Mouse (Mus musculus) left cerebral cortex, postnatal 25 days (tissue): ENCODE measurements around the gene AA986860. TPM values are rescaled to one million over a fixed set of nuclear protein-coding genes. Genes with fewer than 3 reads are reported as not detected.

Experiments used
- DNase-seq, 2 experiments: peaks; one replicate each; pipeline ENCODE4 v3.0.0; 2022; ENCODE audit warnings: low spot score in 2 of 2, mixed read lengths in 1 of 2
- intact Hi-C: fragments of 180-260 bp; cut with DNase I; formaldehyde crosslinking; loops from one replicate; pipeline ENCODE4 v1.15.1; 2025
- total RNA-seq, 2 experiments: library from RNA; stranded (reverse); gene quantifications; 2 replicates each; pipeline ENCODE4 v1.2.3; 2021

AA986860 gene
- total RNA-seq, 2 experiments from 2014 or later: 1.8 TPM

- no peak for DNase-seq
- intact Hi-C loops: no loop called here
Observed at GRCm38 (mm10) chr1:130732706-130733658, 1.2 kb downstream of the AA986860 start.

- DNase-seq: peak in 1 of 2 experiments; percentile 52
- intact Hi-C loops: no loop called here
Observed at GRCm38 (mm10) chr1:130733671-130734070, 1.9 kb downstream of the AA986860 start.

GRCm38 (mm10) chr1:130734452-130734851 lies 2.7 kb downstream of the AA986860 start:
- intact Hi-C loops: no loop called here
- DNase-seq: no peak

- DNase-seq: no peak
- intact Hi-C loops: no loop called here
Observed at GRCm38 (mm10) chr1:130734852-130735251, 3.1 kb downstream of the AA986860 start.

- intact Hi-C loops: no loop called here
- DNase-seq: no peak
Observed at GRCm38 (mm10) chr1:130737411-130737881, 5.7 kb downstream of the AA986860 start.

GRCm38 (mm10) chr1:130737916-130738315 lies 6.1 kb downstream of the AA986860 start:
- DNase-seq: no peak
- intact Hi-C loops: no loop called here

- intact Hi-C loops: no loop called here
- no peak for DNase-seq
Observed at GRCm38 (mm10) chr1:130738551-130739106, 6.9 kb downstream of the AA986860 start.

- no peak for DNase-seq
- intact Hi-C loops: loop anchor here (2.0 kb wide), 1 partner anchor 23 kb away; the partner anchor contains the start of gene Yod1
Observed at GRCm38 (mm10) chr1:130739636-130740035, 7.9 kb downstream of the AA986860 start.

GRCm38 (mm10) chr1:130740227-130740648 lies 8.5 kb downstream of the AA986860 start:
- no peak for DNase-seq
- intact Hi-C loops: loop anchor here (2.0 kb wide), 1 partner anchor 23 kb away; the partner anchor contains the start of gene Yod1

GRCm38 (mm10) chr1:130740781-130741720 lies 9.3 kb downstream of the AA986860 start:
- intact Hi-C loops: loop anchor here (2.0 kb wide), 1 partner anchor 24 kb away; the partner anchor contains the start of gene Yod1
- peak; percentile 56 to 86 for DNase-seq

GRCm38 (mm10) chr1:130742201-130742600 lies 10.4 kb downstream of the AA986860 start:
- intact Hi-C loops: no loop called here
- no peak for DNase-seq

- no peak for DNase-seq
- intact Hi-C loops: no loop called here
Observed at GRCm38 (mm10) chr1:130743775-130744174, 12.0 kb downstream of the AA986860 start.

GRCm38 (mm10) chr1:130744217-130744616 lies 12.4 kb downstream of the AA986860 start:
- no peak for DNase-seq
- intact Hi-C loops: no loop called here

GRCm38 (mm10) chr1:130744961-130745360 lies 13.2 kb downstream of the AA986860 start:
- intact Hi-C loops: no loop called here
- DNase-seq: no peak

GRCm38 (mm10) chr1:130745591-130745990 lies 13.8 kb downstream of the AA986860 start:
- intact Hi-C loops: no loop called here
- DNase-seq: no peak

GRCm38 (mm10) chr1:130746819-130747218 lies 15.0 kb downstream of the AA986860 start:
- no peak for DNase-seq
- intact Hi-C loops: no loop called here

GRCm38 (mm10) chr1:130759689-130760088 lies 27.9 kb downstream of the AA986860 start:
- intact Hi-C loops: no loop called here
- DNase-seq: no peak

GRCm38 (mm10) chr1:130761597-130761996 lies 29.8 kb downstream of the AA986860 start:
- no peak for DNase-seq
- intact Hi-C loops: no loop called here

- no peak for DNase-seq
- intact Hi-C loops: no loop called here
Observed at GRCm38 (mm10) chr1:130762045-130762760, 30.4 kb downstream of the AA986860 start.
